Mouse (Mus musculus): ENCODE measurements at regions not wholly inside any gene's neighbourhood (a gene's known extent, or its start where the extent isn't known, plus 50 kb on each side); places are given as distances from the start of the nearest gene placed in this dataset.
A peak's percentile ranks its signal among the peaks of the same experiment; 100 is the strongest.

GRCm38 (mm10) chr15:21836110-21836509 is 712.7 kb upstream of the Cdh18 start:
- DNase-seq = no peak

- no peak for DNase-seq
Observed at GRCm38 (mm10) chr15:21858540-21858939, 690.3 kb upstream of the Cdh18 start.

- peak; percentile 76 to 84 for DNase-seq
Observed at GRCm38 (mm10) chr15:21885181-21885580, 663.6 kb upstream of the Cdh18 start.
